Mouse (Mus musculus): ENCODE results near the gene Cblb. TPM values are rescaled to one million over a fixed set of nuclear protein-coding genes. Genes with fewer than 3 reads are reported as not detected.

Cblb gene
- polyA plus RNA-seq, 1 experiment from 2014 or later = 11.5 TPM

GRCm38 (mm10) chr16:52042667-52043379 is 11.8 kb downstream of the Cblb start:
- no peak overlapping the region for H3K9ac ChIP-seq
- peak overlapping the region; percentile 55 for H3K27ac ChIP-seq (replicated peaks)
- 0 out of 2 replicates have a peak overlapping the region, but pooled peaks have one; percentile 10 for H3K4me3 ChIP-seq
- peaks cover 4% of the 10 kb centered on the region; the same call in 1 of the 2 replicates for H3K36me3 ChIP-seq
- no peaks in the 10 kb centered on the region for H3K27me3 ChIP-seq
- 29% methylated on average over 14 of the region's 14 CpGs for WGBS
- peaks cover 13% of the 10 kb centered on the region for H3K4me1 ChIP-seq (replicated peaks)
- no peaks in the 10 kb centered on the region for H3K9me3 ChIP-seq
- H3K4me2 ChIP-seq = peak overlapping the region; percentile 43
- ATAC-seq (ENCODE audit: low FRiP score, low read depth) = peak; percentile 76

- ATAC-seq (ENCODE audit: low FRiP score, low read depth) = no peak
- H3K9ac ChIP-seq = no peak overlapping the region
- no peaks in the 10 kb centered on the region for H3K27me3 ChIP-seq
- H3K4me1 ChIP-seq (replicated peaks) = peaks cover 13% of the 10 kb centered on the region
- H3K4me2 ChIP-seq = peak overlapping the region; percentile 43; the same call in 1 of the 2 replicates
- peaks cover 11% of the 10 kb centered on the region; the same call in 1 of the 2 replicates for H3K36me3 ChIP-seq
- no peak overlapping the region for H3K4me3 ChIP-seq
- no peak overlapping the region for H3K27ac ChIP-seq (replicated peaks)
- H3K9me3 ChIP-seq = no peaks in the 10 kb centered on the region
- 52% methylated on average over 11 of the region's 11 CpGs for WGBS
Observed at GRCm38 (mm10) chr16:52043380-52044117, 12.5 kb downstream of the Cblb start.

- Histone ChIP-seq H3K27ac (replicated peaks) (no peak overlapping the region), H3K36me3 (peaks cover 11% of the 10 kb centered on the region; the same call in 1 of the 2 replicates), H3K9me3 (no peaks in the 10 kb centered on the region), H3K4me3 (no peak overlapping the region), H3K9ac (no peak overlapping the region), H3K27me3 (no peaks in the 10 kb centered on the region), H3K4me1 (replicated peaks) (peaks cover 13% of the 10 kb centered on the region), H3K4me2 (no peak overlapping the region)
- no peak for ATAC-seq (ENCODE audit: low FRiP score, low read depth)
- WGBS = 91% methylated on average over 7 of the region's 7 CpGs
Observed at GRCm38 (mm10) chr16:52044518-52044917, 13.5 kb downstream of the Cblb start.

GRCm38 (mm10) chr16:52044985-52045384 is 14.0 kb downstream of the Cblb start:
- H3K9me3 ChIP-seq = no peaks in the 10 kb centered on the region
- no peak overlapping the region for H3K4me3 ChIP-seq
- peaks cover 11% of the 10 kb centered on the region; the same call in 1 of the 2 replicates for H3K36me3 ChIP-seq
- no peak overlapping the region for H3K9ac ChIP-seq
- ATAC-seq (ENCODE audit: low FRiP score, low read depth) = no peak
- H3K4me1 ChIP-seq (replicated peaks) = peaks cover 13% of the 10 kb centered on the region
- WGBS = 82% methylated on average over 4 of the region's 4 CpGs
- no peaks in the 10 kb centered on the region for H3K27me3 ChIP-seq
- no peak overlapping the region for H3K4me2 ChIP-seq
- H3K27ac ChIP-seq (replicated peaks) = no peak overlapping the region

GRCm38 (mm10) chr16:52046464-52046863 is 15.4 kb downstream of the Cblb start:
- peaks cover 11% of the 10 kb centered on the region; the same call in 1 of the 2 replicates for H3K36me3 ChIP-seq
- H3K27ac ChIP-seq (replicated peaks) = no peak overlapping the region
- no peaks in the 10 kb centered on the region for H3K9me3 ChIP-seq
- H3K27me3 ChIP-seq = no peaks in the 10 kb centered on the region
- no peak overlapping the region for H3K4me3 ChIP-seq
- peaks cover 13% of the 10 kb centered on the region for H3K4me1 ChIP-seq (replicated peaks)
- no peak for ATAC-seq (ENCODE audit: low FRiP score, low read depth)
- no peak overlapping the region for H3K4me2 ChIP-seq
- no peak overlapping the region for H3K9ac ChIP-seq
- WGBS = 91% methylated on average over 4 of the region's 4 CpGs

GRCm38 (mm10) chr16:52051106-52051505 is 20.1 kb downstream of the Cblb start:
- H3K27ac ChIP-seq (replicated peaks) = no peak overlapping the region
- H3K36me3 ChIP-seq = peaks cover 11% of the 10 kb centered on the region; the same call in 1 of the 2 replicates
- no peak overlapping the region for H3K4me2 ChIP-seq
- H3K4me3 ChIP-seq = no peak overlapping the region
- no peak for ATAC-seq (ENCODE audit: low FRiP score, low read depth)
- H3K9me3 ChIP-seq = no peaks in the 10 kb centered on the region
- no peak overlapping the region for H3K9ac ChIP-seq
- no peaks in the 10 kb centered on the region for H3K27me3 ChIP-seq
- 84% methylated on average over 8 of the region's 8 CpGs for WGBS
- H3K4me1 ChIP-seq (replicated peaks) = peaks cover 9% of the 10 kb centered on the region

- no peak overlapping the region for H3K27ac ChIP-seq (replicated peaks)
- no peak overlapping the region for H3K4me2 ChIP-seq
- H3K4me1 ChIP-seq (replicated peaks) = peaks cover 16% of the 10 kb centered on the region
- no peak for ATAC-seq (ENCODE audit: low FRiP score, low read depth)
- H3K27me3 ChIP-seq = no peaks in the 10 kb centered on the region
- H3K4me3 ChIP-seq = no peak overlapping the region
- no peaks in the 10 kb centered on the region for H3K9me3 ChIP-seq
- WGBS = 48% methylated on average over 5 of the region's 5 CpGs
- H3K9ac ChIP-seq = no peak overlapping the region
- H3K36me3 ChIP-seq = peaks cover 7% of the 10 kb centered on the region; the same call in 1 of the 2 replicates
Observed at GRCm38 (mm10) chr16:52052734-52053133, 21.7 kb downstream of the Cblb start.

- H3K4me1 ChIP-seq (replicated peaks) = peaks cover 24% of the 10 kb centered on the region
- no peaks in the 10 kb centered on the region for H3K27me3 ChIP-seq
- 92% methylated on average over 3 of the region's 3 CpGs for WGBS
- H3K36me3 ChIP-seq = no peaks in the 10 kb centered on the region
- H3K27ac ChIP-seq (replicated peaks) = no peak overlapping the region
- no peak overlapping the region for H3K4me2 ChIP-seq
- H3K4me3 ChIP-seq = no peak overlapping the region
- no peak overlapping the region for H3K9ac ChIP-seq
- no peak for ATAC-seq (ENCODE audit: low FRiP score, low read depth)
- H3K9me3 ChIP-seq = no peaks in the 10 kb centered on the region
Observed at GRCm38 (mm10) chr16:52055236-52055635, 24.2 kb downstream of the Cblb start.

- no peaks in the 10 kb centered on the region for H3K27me3 ChIP-seq
- no peak overlapping the region for H3K9ac ChIP-seq
- H3K27ac ChIP-seq (replicated peaks) = no peak overlapping the region
- H3K4me1 ChIP-seq (replicated peaks) = peaks cover 34% of the 10 kb centered on the region
- ATAC-seq (ENCODE audit: low FRiP score, low read depth) = no peak
- H3K4me3 ChIP-seq = no peak overlapping the region
- H3K9me3 ChIP-seq = no peaks in the 10 kb centered on the region
- no peak overlapping the region for H3K4me2 ChIP-seq
- 85% methylated on average over 4 of the region's 4 CpGs for WGBS
- no peaks in the 10 kb centered on the region for H3K36me3 ChIP-seq
Observed at GRCm38 (mm10) chr16:52056164-52056563, 25.1 kb downstream of the Cblb start.

- ATAC-seq (ENCODE audit: low FRiP score, low read depth) = no peak
- Histone ChIP-seq H3K9ac (no peak overlapping the region), H3K4me2 (no peak overlapping the region), H3K36me3 (no peaks in the 10 kb centered on the region), H3K4me3 (no peak overlapping the region), H3K27ac (replicated peaks) (no peak overlapping the region), H3K9me3 (no peaks in the 10 kb centered on the region), H3K4me1 (replicated peaks) (peaks cover 33% of the 10 kb centered on the region), H3K27me3 (no peaks in the 10 kb centered on the region)
- 95% methylated on average over 2 of the region's 2 CpGs for WGBS
Observed at GRCm38 (mm10) chr16:52057335-52057734, 26.3 kb downstream of the Cblb start.

GRCm38 (mm10) chr16:52059535-52059934 is 28.5 kb downstream of the Cblb start:
- Histone ChIP-seq H3K9me3 (no peaks in the 10 kb centered on the region), H3K27me3 (no peaks in the 10 kb centered on the region), H3K9ac (no peak overlapping the region), H3K36me3 (no peaks in the 10 kb centered on the region), H3K4me3 (no peak overlapping the region), H3K4me2 (no peak overlapping the region), H3K27ac (replicated peaks) (no peak overlapping the region), H3K4me1 (replicated peaks) (peaks cover 25% of the 10 kb centered on the region)
- no peak for ATAC-seq (ENCODE audit: low FRiP score, low read depth)
- WGBS = 86% methylated on average over 4 of the region's 4 CpGs

GRCm38 (mm10) chr16:52060100-52060719 is 29.2 kb downstream of the Cblb start:
- H3K4me2 ChIP-seq = no peak overlapping the region
- no peaks in the 10 kb centered on the region for H3K9me3 ChIP-seq
- WGBS = 79% methylated on average over 17 of the region's 17 CpGs
- no peaks in the 10 kb centered on the region for H3K27me3 ChIP-seq
- peaks cover 25% of the 10 kb centered on the region for H3K4me1 ChIP-seq (replicated peaks)
- no peak overlapping the region for H3K9ac ChIP-seq
- no peak overlapping the region for H3K4me3 ChIP-seq
- no peaks in the 10 kb centered on the region for H3K36me3 ChIP-seq
- no peak for ATAC-seq (ENCODE audit: low FRiP score, low read depth)
- no peak overlapping the region for H3K27ac ChIP-seq (replicated peaks)
